Mouse (Mus musculus): ENCODE results near the gene Prkar1a. TPM values are rescaled to one million over a fixed set of nuclear protein-coding genes. Genes with fewer than 3 reads are reported as not detected.

Prkar1a gene
- total RNA-seq, 4 experiments from 2014 or later: 347 to 373 (median 363) TPM

DNA sequence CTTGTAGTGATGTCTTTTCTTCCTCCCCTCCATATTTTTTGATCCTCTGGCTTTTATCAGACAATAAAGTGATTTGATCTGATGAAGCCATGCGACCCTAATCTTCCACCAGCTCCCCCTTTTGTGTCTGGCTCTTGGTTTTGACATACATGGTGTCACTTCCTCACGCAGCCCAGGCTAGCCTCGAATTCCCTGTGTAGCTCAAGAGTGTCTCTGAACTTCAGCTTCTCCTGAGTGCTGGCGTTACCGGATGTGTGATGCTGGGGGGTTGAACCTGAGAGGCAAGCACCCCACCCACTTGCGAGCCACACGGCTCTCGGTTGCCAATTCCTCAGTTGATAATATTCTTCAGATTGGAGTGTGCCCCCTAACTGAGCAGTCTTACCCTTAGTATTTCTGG, 23.2 kb downstream of the Prkar1a start:
- no peak for DNase-seq (ENCODE audit: low spot score)

DNA sequence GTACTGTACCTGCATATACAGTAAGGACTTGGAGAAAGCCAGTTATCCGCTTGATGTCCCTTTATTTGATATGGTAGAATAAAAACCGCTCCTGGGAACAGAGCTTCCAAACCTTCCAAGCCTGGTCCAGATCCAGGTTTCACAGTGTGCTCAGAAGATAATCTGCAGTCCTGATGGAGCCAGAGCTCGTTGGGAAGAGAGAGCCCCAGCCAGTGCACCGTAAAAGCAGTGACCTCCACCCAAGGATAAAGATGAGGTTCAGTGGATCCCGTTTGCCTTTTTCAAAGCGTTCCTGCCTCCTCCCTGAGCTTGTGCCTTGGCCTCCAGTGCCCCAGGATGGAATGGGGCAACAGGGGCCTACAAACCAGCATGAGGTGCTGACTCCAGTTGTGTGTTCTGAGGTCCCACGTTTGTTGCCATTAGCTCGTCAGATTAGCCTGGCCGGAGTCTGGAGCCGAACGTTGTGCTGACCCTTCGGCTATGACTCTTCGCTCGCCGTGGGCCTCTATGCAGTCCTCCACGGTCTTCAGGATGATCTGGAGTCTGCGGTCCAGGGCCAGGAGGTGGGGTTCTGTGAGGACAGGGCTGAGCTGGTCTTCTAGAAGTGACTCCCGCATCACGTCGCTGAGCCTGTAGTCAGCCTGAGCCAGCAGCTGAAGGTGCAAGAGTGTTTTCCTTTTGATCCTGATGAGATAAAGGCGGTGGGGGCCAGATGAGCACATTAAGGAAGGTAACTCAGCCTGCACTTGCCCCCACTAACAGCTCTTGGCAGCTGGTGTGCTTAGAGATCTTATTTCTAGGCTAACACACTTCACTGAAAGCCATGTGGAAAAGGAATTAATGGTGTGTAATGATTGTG, 23.9 kb downstream of the Prkar1a start:
- no peak for DNase-seq (ENCODE audit: low spot score)

DNA sequence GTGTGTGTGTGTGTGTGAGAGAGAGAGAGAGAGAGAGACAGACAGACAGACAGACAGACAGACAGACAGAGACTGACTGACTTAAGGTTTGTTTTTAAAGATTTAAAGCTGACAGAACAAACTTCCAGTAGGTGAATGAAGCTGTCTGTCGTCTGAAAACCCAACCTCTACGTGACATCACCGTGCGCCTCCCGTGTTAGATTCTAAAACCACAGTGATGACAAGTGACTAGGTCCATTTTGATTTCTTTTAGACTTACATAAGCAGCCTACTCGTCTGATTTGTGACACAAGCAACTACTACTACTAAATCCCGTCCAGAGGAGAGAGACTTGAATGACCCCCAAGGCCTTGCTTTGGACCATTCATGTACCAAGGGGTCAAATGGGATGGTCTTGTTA, 24.5 kb downstream of the Prkar1a start:
- DNase-seq (ENCODE audit: low spot score): no peak

DNA sequence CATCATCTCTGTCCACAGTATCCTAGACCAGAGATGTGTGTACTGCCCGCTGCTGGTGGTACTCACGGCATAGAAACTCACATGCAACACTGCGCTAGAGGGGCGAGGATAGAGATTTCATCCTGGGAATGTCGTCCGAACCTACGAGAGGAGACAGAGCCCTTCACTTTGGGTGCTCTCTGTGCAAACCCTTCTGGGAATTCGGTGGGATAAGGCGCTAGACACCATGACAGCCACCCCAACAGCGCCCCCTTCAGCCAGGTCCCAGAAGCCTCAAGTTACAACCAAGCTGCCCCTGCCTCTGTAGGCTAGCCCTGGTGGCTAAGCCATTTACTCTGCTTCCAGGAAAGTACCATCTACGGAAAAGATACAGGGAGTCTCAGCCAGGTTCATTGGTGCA, 25.3 kb downstream of the Prkar1a start:
- DNase-seq (ENCODE audit: low spot score): no peak

DNA sequence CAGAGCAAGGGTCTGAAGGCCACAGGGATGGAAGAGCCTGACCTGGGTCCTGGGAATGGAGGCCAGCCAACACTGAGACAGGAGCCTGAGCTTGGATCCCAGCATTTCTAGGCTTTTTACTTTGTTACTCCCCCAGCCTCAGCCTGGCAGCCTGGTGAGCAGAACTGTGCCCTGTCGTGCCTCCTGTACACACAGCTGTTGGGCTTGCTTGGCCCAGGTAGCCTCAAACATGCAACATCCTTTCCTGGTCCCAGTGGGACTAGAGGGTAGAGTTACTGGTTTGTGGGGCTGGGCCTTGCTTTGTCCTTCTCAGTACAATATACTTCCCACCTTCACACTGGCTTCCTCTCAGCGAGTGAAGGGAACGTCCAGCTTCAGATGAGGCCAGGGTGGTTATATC, 26.0 kb downstream of the Prkar1a start:
- DNase-seq (ENCODE audit: low spot score): no peak

DNA sequence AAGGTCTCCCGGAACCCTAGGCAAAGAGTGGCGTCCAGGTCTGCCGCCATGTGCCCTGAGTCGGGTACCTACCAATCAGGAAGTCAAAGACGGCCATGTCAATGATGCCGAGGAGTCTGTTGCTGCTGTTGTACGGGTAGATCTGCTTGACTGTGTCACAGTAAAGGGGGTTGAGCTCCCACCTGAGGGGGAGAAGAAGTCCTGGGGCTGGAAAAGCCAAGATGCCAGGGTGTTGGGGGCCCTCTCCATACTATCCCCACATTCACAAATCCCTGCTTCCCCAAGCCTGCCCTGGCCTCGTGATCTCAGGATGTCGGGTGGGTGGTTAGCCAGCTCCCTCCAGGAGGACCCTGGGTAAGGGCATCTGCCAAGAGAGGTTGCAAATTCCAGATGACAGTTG, 26.6 kb downstream of the Prkar1a start:
- no peak for DNase-seq (ENCODE audit: low spot score)

DNA sequence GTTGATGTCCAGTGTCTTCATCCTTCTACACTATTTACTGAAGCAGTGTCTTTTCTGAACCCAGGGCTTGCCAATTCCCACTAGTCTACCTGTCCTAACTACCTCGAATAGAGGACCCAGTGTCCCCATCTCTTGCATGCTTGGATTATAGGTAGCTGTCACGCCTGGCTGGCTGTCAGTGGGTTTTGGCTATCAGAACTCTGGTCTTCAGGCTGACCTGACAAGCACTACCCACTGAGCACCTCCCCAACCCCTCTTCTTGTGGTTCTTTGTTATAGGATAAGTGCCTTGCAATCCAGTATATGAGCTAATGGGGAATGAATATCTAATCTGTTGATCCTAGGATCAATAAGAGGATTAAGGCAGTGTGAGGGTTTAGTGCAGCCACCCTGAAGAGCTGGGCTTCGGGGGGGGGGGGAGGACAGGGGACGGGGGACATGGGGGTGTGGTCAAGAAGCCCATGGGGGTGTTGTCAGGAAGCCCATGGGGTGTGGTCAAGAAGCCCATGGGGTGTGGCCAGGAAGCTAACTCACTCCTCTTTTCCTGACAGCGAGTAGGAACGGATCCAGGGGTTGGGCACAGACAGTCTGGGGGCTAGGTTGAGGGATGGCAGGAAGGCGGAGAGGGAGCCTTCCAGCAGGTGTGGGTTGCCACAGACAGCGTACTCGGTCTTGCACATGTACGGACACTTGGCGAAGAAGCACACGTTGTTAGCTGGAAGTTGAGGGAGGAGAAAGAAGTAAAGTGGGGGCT, 27.6 kb downstream of the Prkar1a start:
- DNase-seq (ENCODE audit: low spot score): no peak

DNA sequence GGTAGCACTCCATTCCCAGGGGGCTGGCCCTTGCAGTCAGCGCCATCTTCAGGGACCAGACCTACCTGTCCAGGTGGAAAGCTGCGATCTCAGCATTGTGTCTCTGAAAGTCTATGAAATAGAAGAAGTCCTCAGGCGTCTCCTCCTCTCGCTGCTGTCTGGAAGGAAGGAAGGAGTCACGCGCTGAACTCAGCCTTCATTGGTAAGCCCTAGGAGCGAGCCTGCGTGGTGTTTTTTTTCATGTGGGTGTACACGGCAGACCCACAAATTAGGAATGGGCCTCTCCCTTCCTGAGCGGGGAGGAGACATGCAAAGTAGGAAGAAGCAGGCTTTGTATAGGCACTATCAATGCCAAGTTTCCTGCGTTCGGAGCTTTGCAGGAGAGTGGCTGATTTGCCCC, 29.1 kb downstream of the Prkar1a start:
- DNase-seq (ENCODE audit: low spot score): no peak

DNA sequence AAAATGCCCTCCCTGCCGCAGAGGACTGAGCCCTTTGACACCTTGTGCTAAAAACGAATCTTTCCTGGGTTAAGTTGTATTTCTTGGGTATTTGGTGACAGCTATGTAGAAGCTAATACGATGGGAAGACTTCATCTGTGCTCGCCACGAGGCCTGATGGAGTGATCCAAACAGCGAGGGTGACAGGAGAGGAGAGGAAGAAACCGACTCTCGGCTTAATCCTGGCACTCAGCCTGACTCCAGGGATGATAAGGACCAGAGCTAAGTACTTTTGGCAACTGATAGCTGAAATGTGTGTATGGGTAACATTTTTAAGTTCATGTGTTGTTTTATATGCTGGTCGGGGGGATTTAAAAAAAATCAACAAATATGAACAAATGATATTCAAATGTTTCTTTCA, 31.7 kb downstream of the Prkar1a start:
- DNase-seq (ENCODE audit: low spot score): no peak

DNA sequence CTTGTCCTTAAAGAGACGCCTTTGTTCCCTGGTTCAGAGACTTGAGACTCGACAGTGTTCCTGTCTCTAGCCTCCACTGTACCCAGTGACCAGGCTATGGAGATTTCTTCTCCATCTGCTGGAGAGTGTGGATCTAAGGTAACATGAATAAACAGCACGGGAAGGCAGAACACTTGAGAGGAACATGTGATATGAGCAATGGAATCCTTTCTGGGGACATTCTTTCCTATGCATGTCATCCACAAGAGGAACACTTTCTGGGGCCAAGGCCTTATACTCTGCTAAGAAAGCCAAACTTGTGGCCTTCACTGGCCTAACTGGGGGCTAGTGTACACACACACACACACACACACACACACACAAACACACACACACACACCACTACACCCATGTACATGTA, 32.4 kb downstream of the Prkar1a start:
- no peak for DNase-seq (ENCODE audit: low spot score)

DNA sequence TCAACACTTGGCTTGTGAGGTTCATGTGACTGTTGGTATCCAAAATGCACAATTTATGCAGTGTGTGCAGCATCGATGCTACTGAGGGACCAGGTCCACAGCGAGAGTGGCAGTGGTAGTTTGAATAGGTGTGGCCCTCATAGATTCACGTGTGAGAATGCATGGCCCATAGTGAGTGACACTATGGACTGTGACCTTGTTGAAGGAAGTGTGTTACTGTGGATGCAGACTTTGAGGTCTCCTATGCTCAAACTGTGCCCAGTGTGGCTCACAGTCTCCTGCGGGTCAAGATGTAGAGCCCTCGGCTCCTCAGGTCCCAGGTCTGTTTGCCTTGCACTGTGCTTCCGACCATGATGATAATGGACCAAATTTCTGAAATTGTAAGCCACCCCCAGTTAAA, 33.0 kb downstream of the Prkar1a start:
- no peak for DNase-seq (ENCODE audit: low spot score)

DNA sequence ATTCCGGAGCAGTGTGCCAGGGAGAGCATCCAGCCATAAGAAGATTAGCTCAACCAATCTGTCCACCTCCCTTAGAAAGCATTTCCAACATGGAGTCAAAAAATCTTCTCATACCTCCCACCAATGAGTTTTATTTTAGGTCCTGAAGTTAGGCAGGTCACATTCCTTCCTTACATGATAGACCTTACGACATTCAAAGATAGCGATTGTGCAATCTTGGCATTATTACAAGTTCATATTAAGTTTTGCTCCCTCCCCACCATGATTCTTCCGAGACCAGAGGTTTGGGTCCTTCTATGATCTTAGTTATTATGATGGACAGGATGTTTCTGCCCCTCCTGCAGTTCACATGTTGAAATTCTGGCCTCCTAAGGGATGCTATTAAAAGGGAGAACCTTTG, 40.3 kb downstream of the Prkar1a start:
- no peak for DNase-seq (ENCODE audit: low spot score)

DNA sequence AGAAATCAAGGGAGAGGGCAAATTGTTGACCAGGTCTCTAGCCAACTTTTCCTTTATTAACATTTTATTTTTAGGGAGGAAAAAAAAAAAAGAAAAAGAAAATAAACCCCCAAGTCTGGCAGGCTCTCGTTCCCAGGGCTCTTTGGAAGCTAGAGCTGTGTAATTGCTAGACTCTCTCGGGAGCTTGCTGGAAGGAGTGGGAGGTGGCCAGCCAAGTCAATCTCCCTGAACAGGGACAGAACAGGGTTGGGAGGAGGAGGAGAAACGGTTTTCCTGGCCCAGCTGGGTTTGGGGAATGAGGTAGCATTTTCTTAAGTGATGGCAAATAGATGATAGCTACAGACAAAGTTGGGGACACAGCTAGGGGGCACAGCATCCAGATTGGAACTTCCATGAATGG, 43.5 kb downstream of the Prkar1a start:
- peak; percentile 78 for DNase-seq (ENCODE audit: low spot score)

DNA sequence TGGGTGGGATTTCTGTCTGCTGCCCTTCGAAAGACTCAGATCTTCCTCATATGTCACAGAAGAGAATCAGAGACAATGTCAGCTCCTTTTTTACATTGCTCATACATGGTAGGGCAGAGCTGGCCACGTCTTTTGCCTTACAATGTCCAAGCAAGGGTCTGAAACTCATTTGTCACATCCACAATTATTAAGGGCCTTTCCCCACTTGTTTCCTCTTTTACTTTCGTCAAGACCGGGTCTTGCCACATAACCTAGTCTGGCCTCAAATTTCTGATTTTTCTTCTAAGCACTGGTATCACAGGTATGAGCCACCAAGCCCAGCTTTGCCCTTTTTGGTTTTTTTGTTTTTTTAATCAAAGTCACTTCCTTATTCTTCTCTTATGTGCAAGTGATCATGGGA, 47.3 kb downstream of the Prkar1a start:
- no peak for DNase-seq (ENCODE audit: low spot score)

DNA sequence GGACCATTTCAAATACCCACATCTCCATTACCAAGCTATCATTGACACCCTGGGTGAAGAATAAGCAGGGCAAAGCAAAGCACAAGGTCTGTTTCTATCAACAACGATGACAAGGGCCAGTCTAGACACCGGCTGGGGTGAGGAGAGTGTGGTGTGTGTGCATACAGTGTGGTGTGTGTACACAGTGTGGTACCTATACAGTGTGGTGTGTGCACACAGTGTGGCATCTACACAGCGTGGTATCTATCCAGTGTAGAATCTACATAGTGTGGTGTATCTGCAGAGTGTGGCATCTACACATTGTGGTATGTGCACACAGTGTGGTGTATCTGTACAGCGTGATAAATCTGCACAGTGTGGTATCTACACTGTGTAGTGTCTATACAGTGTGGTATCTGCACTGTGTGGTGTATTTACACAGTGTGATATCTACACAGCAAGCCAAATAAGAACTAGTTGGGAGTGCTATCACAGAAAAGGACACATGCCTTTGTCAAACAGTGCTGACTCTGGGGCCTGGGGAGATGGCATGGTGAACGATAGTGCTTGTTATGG, 48.0 kb downstream of the Prkar1a start:
- no peak for DNase-seq (ENCODE audit: low spot score)

DNA sequence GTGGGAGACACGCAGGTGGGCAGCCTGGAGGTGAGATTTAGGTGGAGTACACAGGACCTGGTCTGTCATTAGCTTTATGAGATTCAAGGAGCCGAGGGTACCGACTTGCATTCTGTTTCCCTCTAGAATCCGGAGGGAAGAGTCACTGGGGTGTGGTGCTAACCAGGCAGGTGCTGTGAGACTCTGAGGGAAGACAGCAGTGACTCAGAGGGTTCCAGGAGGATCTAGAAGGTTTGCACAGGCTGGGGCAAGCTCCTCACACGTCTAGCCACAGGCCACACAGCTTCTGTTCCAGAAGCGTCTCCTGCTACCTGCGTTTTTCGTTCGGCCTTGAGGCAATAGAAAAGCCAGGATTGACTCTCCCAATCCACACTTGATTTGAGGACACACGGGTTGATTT, 49.5 kb downstream of the Prkar1a start:
- no peak for DNase-seq (ENCODE audit: low spot score)

DNA sequence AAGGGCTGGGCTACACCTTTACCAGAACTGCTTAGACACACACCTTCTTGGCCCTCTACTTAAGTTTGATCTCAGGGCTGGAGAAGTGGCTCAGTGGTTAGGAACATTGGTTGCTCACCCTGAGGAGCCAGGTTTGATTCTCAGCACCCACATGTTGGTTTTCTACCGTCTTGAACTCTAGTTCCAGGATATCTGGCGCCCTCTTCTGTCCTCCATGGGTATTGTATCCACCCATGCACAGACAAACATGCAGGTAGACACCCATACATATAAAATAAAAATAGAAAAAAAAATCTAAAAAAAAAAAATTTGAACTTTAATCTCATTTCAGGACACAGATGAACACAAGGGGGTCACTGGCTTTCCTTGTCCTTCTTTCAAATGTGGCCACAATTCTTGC, 50.6 kb downstream of the Prkar1a start:
- no peak for DNase-seq (ENCODE audit: low spot score)

DNA sequence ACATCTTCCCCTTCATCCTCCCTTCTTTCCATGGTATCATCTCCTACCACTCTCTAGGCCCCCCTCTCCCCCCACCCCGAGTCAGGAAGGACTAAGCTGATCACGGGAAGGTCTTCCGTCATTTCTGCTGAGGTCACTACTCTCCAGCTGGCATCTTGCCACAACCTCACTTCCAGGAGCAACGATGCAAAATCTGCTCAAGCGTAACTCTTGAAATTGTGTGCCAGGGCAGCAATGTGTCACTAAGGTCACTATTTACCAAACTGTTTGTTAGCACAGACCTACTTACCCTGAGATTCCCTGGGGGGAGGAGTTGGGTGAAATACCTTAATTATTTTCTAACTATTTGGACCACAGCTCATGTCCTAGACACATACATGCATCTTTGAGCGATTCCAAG, 51.6 kb downstream of the Prkar1a start:
- DNase-seq (ENCODE audit: low spot score): no peak

DNA sequence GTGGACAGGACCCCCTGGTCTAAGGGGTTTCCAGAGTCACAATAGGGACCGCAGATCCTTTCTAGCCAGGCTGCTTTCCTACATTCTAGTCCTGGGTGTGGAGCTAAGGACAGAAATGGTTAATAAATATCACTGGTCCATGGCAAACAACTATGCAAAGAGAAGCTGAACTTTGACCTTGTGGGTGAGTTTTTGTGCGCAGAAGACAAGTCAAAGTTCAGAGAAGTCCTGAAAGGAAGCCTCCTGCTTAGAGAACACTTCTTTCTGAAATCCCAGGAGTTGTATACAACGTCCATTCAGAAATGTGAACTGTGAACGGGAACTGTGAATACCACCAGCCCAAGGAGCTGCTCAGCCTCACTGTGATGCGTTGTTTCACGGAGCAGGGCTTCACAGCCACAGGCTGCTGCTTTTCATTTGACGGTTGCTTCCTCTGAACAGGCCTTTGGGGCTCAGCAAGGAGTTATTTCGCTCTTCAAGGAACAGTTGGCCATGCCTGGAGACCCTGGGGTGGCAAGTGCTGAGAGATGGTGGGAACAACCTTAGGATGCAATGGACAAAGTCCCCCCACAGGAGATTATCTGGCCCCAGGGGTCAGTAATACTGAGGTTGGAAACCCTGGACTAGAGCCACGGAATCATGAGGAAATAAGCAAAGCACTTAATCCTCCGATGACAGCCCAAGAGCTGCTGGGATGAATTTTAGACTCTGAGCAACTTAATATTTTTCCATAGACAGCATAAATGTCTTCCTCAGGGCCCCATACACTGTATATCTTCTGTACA, 53.0 kb downstream of the Prkar1a start:
- DNase-seq (ENCODE audit: low spot score): no peak

DNA sequence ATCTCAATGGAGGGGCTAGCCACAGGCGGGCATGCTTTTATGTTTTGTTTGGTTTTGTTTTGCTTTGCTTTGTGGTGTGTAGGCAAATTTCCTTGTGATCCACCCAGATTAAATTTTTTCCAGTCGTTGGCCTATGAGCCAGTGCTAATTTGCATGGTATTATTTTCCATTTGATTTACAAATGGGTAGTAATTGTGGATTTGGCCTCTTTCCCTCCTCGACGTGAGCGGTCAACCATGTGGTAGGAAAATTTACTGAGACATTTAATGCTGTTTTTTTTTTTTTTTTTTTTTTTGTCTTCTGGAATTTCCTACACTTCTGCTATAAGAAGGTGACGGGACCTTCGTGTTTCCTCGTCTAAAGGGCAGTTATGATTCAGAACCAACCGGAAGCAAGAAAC, 54.6 kb downstream of the Prkar1a start:
- no peak for DNase-seq (ENCODE audit: low spot score)

DNA sequence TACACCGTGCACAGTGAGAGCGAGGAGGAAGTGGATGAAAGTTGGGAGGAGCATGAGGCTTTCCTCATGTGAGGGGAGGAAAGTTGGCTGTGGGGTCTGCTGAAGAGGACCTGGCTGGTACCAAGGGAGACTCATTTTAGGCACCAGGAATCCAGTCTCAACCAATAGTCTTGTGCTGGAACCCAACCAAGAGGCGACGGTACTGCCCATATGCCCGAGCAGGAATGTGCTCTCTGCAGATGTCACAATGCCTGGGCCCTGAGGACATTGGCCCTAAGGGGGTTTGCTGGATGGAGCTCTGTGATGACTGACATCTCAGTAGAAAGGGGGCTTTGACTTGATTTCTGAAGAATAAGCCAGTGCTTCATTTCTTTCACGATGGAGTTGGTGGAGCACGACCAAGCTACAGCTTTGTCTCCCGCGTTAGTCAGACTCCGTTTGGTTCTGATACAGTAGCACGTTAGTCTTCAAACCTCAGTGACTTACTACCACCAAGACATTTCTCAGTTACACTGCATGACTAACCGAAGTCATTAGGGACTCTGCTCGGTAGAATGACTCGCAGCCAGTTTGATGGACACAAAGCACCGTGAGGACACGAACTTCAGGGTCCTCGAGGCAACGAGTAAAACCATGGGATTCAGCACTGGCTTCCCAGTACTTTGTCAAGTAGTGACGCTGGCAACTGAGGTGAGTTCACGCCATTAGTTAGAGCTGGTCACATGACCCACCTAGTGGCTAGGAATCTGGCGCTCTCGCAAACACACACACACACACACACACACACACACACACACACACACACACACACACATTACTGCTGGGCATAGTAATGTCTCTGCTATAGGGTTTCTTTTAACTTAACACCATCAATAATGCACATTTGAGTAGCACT, 55.4 kb downstream of the Prkar1a start:
- DNase-seq (ENCODE audit: low spot score): no peak

All from heart, adult 8-10 months (tissue).